Mouse (Mus musculus) olfactory bulb, adult 2 months (tissue): ENCODE data around the gene Zfp644.

ENCODE experiments used
- CTCF ChIP-seq: fragments of 200-500 bp; IDR thresholded peaks from 2 replicates; pipeline ENCODE4 v1.5.1; 2012; ENCODE audit warnings: low read depth, mild to moderate bottlenecking, low read length, moderate library complexity; ENCODE audit not compliant: insufficient read depth
- POLR2A ChIP-seq: fragments of 200-500 bp; IDR thresholded peaks from 2 replicates; pipeline ENCODE4 v1.6.1; 2012; ENCODE audit warnings: mild to moderate bottlenecking, low read depth, low read length, moderate library complexity; ENCODE audit not compliant: insufficient read depth

- TF ChIP-seq CTCF (no peak), POLR2A (no peak)
These were observed 57.5 kb downstream of the Zfp644 start for GRCm38 (mm10) chr5:106639627-106640026.
